ENCODE assay signal across 14 mouse cellular contexts in genomic region chr6:149154116-149155030, GRCm38 (mm10). TPM values are rescaled to one million over a fixed set of nuclear protein-coding genes. Genes with fewer than 3 reads are reported as not detected.
DNase-seq lines count a peak whose midpoint lies in the region; ATAC-seq lines count a peak whose summit lies in the region.
"Had no signal": no experiment of that assay in that cellular context is flagged by ENCODE, and none has a peak within 500 bp of the region (broad histone marks: within the 10 kb centered on the region; RNA-seq: fewer than 3 reads in every experiment).

No protein-coding gene starts in this region.

- no peaks in the 10 kb centered on the region for H3K27me3 ChIP-seq in heart, embryonic 12.5 days (replicated peaks)
- no peaks in the 10 kb centered on the region for H3K27me3 ChIP-seq in liver, embryonic 11.5 days (replicated peaks; ENCODE audit: control insufficient read depth, insufficient read depth, low read length)
- H3K27me3 ChIP-seq in stomach, embryonic 14.5 days (ENCODE audit: control insufficient read depth, insufficient read depth, low read length) = no peaks in the 10 kb centered on the region

- peak overlapping the region; percentile 67 for H3K27ac ChIP-seq in heart, embryonic 12.5 days (ENCODE audit: poor library complexity, severe bottlenecking)
- no peak overlapping the region for H3K27ac ChIP-seq in liver, embryonic 11.5 days (ENCODE audit: low read depth, low read length)
- H3K27ac ChIP-seq in stomach, embryonic 14.5 days (ENCODE audit: low read length) = peak overlapping the region; percentile 58

- H3K9me3 ChIP-seq in heart, embryonic 12.5 days (replicated peaks) = no peaks in the 10 kb centered on the region
- no peaks in the 10 kb centered on the region for H3K9me3 ChIP-seq in liver, embryonic 11.5 days (ENCODE audit: control insufficient read depth, low read length)
- no peaks in the 10 kb centered on the region for H3K9me3 ChIP-seq in stomach, embryonic 14.5 days (ENCODE audit: control insufficient read depth, low read depth, low read length)

- 16% methylated on average over 8 of the region's 8 CpGs for WGBS in heart, embryonic 12.5 days
- 26% methylated on average over 8 of the region's 8 CpGs for WGBS in liver, embryonic 11.5 days
- WGBS in stomach, embryonic 14.5 days = 13% methylated on average over 8 of the region's 8 CpGs

- no peak overlapping the region for H3K9ac ChIP-seq in heart, embryonic 12.5 days
- H3K9ac ChIP-seq in liver, embryonic 11.5 days (ENCODE audit: low read depth, low read length) = no peak overlapping the region
- H3K9ac ChIP-seq in stomach, embryonic 14.5 days (replicated peaks; ENCODE audit: low read depth, low read length) = no peak overlapping the region

- DNase-seq in heart, adult 9 months (ENCODE audit: low spot score in 2 of 2) = no peak
- DNase-seq in lung, postnatal 10 days = peak; percentile 13
- no peak for DNase-seq in lung, postnatal 14 days
- DNase-seq in liver, embryonic 11.5 days (ENCODE audit: low spot score) = no peak
- no peak for DNase-seq in adrenal gland, postnatal 14 days
- DNase-seq in urinary bladder, postnatal 10 days (ENCODE audit: low spot score) = no peak
- DNase-seq: adrenal gland, postnatal 25 days; cerebellum, adult 11 months had no signal

- peaks cover 38% of the 10 kb centered on the region for H3K36me3 ChIP-seq in heart, embryonic 12.5 days
- peaks cover 2% of the 10 kb centered on the region; the same call in 1 of the 2 replicates for H3K36me3 ChIP-seq in liver, embryonic 11.5 days (ENCODE audit: control insufficient read depth, insufficient read depth, low read length)
- H3K36me3 ChIP-seq in stomach, embryonic 14.5 days (ENCODE audit: control insufficient read depth, insufficient read depth, low read length) = peaks cover 2% of the 10 kb centered on the region; the same call in 1 of the 2 replicates

- peaks cover 13% of the 10 kb centered on the region for H3K4me1 ChIP-seq in heart, embryonic 12.5 days (replicated peaks)
- H3K4me1 ChIP-seq in liver, embryonic 11.5 days (replicated peaks; ENCODE audit: control insufficient read depth, insufficient read depth, low read length) = peaks cover 10% of the 10 kb centered on the region; the same call in 1 of the 2 replicates
- H3K4me1 ChIP-seq in stomach, embryonic 14.5 days (ENCODE audit: control insufficient read depth, insufficient read depth, low read length) = peaks cover 4% of the 10 kb centered on the region; the same call in 1 of the 2 replicates

- H3K4me3 ChIP-seq in heart, embryonic 12.5 days = no peak overlapping the region
- H3K4me3 ChIP-seq in liver, embryonic 11.5 days (ENCODE audit: low read depth, low read length) = no peak overlapping the region
- no peak overlapping the region for H3K4me3 ChIP-seq in stomach, embryonic 14.5 days (ENCODE audit: low read depth, low read length)

- peak; percentile 45; the same call in 1 of the 2 replicates for ATAC-seq in heart, embryonic 12.5 days (ENCODE audit: insufficient number of reproducible peaks, low FRiP score)
- ATAC-seq in liver, embryonic 11.5 days (replicated peaks; ENCODE audit: low FRiP score) = peak; percentile 30
- ATAC-seq in stomach, embryonic 14.5 days (ENCODE audit: insufficient number of reproducible peaks, insufficient read depth, low FRiP score, low read depth) = peak; percentile 35; the same call in 1 of the 2 replicates

- peak overlapping the region; percentile 12; the same call in 1 of the 2 replicates for H3K4me2 ChIP-seq in heart, embryonic 12.5 days
- no peak overlapping the region for H3K4me2 ChIP-seq in liver, embryonic 11.5 days
- no peak overlapping the region for H3K4me2 ChIP-seq in stomach, embryonic 14.5 days (replicated peaks; ENCODE audit: low read depth, low read length)

RNA-seq across cellular contexts. Expression of gene Etfbkmt, which starts 14.7 kb away (rescaled TPM):
- polyA plus RNA-seq in heart, embryonic 12.5 days (2016; fragmentation: Nextera tagmentation; extraction: Ambion mirVana) = 15.6 and 17.4 TPM in 2 replicates
- 14.2 and 14.9 TPM in 2 replicates for polyA plus RNA-seq in liver, embryonic 11.5 days (2014; fragmentation: Nextera tagmentation; extraction: Ambion mirVana)
- 18.8 and 19.1 TPM in 2 replicates for polyA plus RNA-seq in stomach, embryonic 14.5 days (2014; fragmentation: Nextera tagmentation; extraction: Ambion mirVana)
- total RNA-seq in adrenal gland, postnatal 14 days (2021) = 32.2 and 55.5 TPM in 2 replicates

RNA-seq across cellular contexts. Expression of gene Gm10203, which starts 24.4 kb away (rescaled TPM):
- polyA plus RNA-seq in heart, embryonic 12.5 days (2016; fragmentation: Nextera tagmentation; extraction: Ambion mirVana) = not detected in 2 replicates
- not detected in 2 replicates for polyA plus RNA-seq in liver, embryonic 11.5 days (2014; fragmentation: Nextera tagmentation; extraction: Ambion mirVana)
- polyA plus RNA-seq in stomach, embryonic 14.5 days (2014; fragmentation: Nextera tagmentation; extraction: Ambion mirVana) = not detected in 2 replicates
- not detected in 2 replicates for total RNA-seq in adrenal gland, postnatal 14 days (2021)
- total RNA-seq: adrenal gland, postnatal 25 days; left cerebral cortex, postnatal 36 days had no signal
- polyA plus RNA-seq: embryonic facial prominence, embryonic 11.5 days; frontal cortex, adult 2 months; heart, postnatal 0 days had no signal

RNA-seq across cellular contexts. Expression of gene Amn1, which starts 34.1 kb away (rescaled TPM):
- polyA plus RNA-seq in heart, embryonic 12.5 days (2016; fragmentation: Nextera tagmentation; extraction: Ambion mirVana) = 21.2 and 27.4 TPM in 2 replicates
- polyA plus RNA-seq in liver, embryonic 11.5 days (2014; fragmentation: Nextera tagmentation; extraction: Ambion mirVana) = 12.8 and 14.4 TPM in 2 replicates
- 31.7 and 37.0 TPM in 2 replicates for polyA plus RNA-seq in stomach, embryonic 14.5 days (2014; fragmentation: Nextera tagmentation; extraction: Ambion mirVana)
- total RNA-seq in adrenal gland, postnatal 14 days (2021) = 20.3 and 35.6 TPM in 2 replicates

RNA-seq across cellular contexts. Expression of gene Dennd5b, which starts 52.9 kb away (rescaled TPM):
- 10.3 and 10.9 TPM in 2 replicates for polyA plus RNA-seq in heart, embryonic 12.5 days (2016; fragmentation: Nextera tagmentation; extraction: Ambion mirVana)
- polyA plus RNA-seq in liver, embryonic 11.5 days (2014; fragmentation: Nextera tagmentation; extraction: Ambion mirVana) = 11.0 and 11.3 TPM in 2 replicates
- polyA plus RNA-seq in stomach, embryonic 14.5 days (2014; fragmentation: Nextera tagmentation; extraction: Ambion mirVana) = 11.7 and 12.1 TPM in 2 replicates
- 16.3 and 20.1 TPM in 2 replicates for total RNA-seq in adrenal gland, postnatal 14 days (2021)
